Mouse (Mus musculus) intestine, embryonic 14.5 days (tissue): ENCODE measurements around the gene Slc22a14. TPM values are rescaled to one million over a fixed set of nuclear protein-coding genes. Genes with fewer than 3 reads are reported as not detected.

ENCODE experiments used
- ATAC-seq: fragments of 200-750 bp; cut with Nextera tagmentation; replicated peaks from 2 replicates; pipeline ENCODE4 v1.8.0; 2017; ENCODE audit warnings: low read depth, moderate number of reproducible peaks, moderate TSS enrichment, moderate library complexity; ENCODE audit not compliant: low FRiP score, low TSS enrichment
- DNase-seq: peaks from one replicate; pipeline ENCODE4 v3.0.0-alpha.2; 2018; ENCODE audit warnings: low spot score
- H3K27ac ChIP-seq: fragments of 300-500 bp; sonication (generic); 2 replicates; pipeline ENCODE4 v1.5.1; 2014; ENCODE audit warnings: low read depth, mild to moderate bottlenecking, control low read depth
- H3K27me3 ChIP-seq: fragments of 300-500 bp; sonication (generic); replicated peaks from 2 replicates; pipeline ENCODE4 v1.6.1; 2014; ENCODE audit warnings: low read length, control low read depth; ENCODE audit not compliant: control insufficient read depth, insufficient read depth
- H3K36me3 ChIP-seq: fragments of 300-500 bp; sonication (generic); 2 replicates; pipeline ENCODE4 v1.6.1; 2014; ENCODE audit warnings: low read length, control low read depth; ENCODE audit not compliant: control insufficient read depth, insufficient read depth
- H3K4me1 ChIP-seq: fragments of 300-500 bp; sonication (generic); replicated peaks from 2 replicates; pipeline ENCODE4 v1.6.1; 2014; ENCODE audit warnings: low read length, control low read depth, mixed read lengths; ENCODE audit not compliant: control insufficient read depth, insufficient read depth
- H3K4me2 ChIP-seq: fragments of 300-500 bp; sonication (generic); 2 replicates; pipeline ENCODE4 v1.6.1; 2014; ENCODE audit warnings: low read length
- H3K4me3 ChIP-seq: fragments of 300-500 bp; sonication (generic); 2 replicates; pipeline ENCODE4 v1.5.1; 2014; ENCODE audit warnings: low read depth, low read length, control low read depth, mixed read lengths
- H3K9ac ChIP-seq: fragments of 300-500 bp; sonication (generic); 2 replicates; pipeline ENCODE4 v1.6.1; 2014; ENCODE audit warnings: mild to moderate bottlenecking, low read length
- H3K9me3 ChIP-seq: fragments of 300-500 bp; sonication (generic); 2 replicates; pipeline ENCODE4 v1.6.1; 2016; ENCODE audit warnings: low read length, control low read depth; ENCODE audit not compliant: control insufficient read depth
- WGBS: fragments of 180-500 bp; shearing (Covaris S2); extraction: QIAGEN DNeasy Blood & Tissue Kit; methylation state at CpG from one replicate; pipeline ENCODE4 v1.1.7; 2014; 5-methylcytosine and 5-hydroxymethylcytosine counted together
- polyA plus RNA-seq: library from polyadenylated mRNA; unstranded; fragments of >200 nt; fragmentation: Nextera tagmentation; extraction: Ambion mirVana; gene quantifications from 2 replicates; pipeline ENCODE4 v1.2.1, GENCODE M21; 2014

Gene Slc22a14
- polyA plus RNA-seq = 0.11 and 0.16 TPM in 2 replicates

DNA sequence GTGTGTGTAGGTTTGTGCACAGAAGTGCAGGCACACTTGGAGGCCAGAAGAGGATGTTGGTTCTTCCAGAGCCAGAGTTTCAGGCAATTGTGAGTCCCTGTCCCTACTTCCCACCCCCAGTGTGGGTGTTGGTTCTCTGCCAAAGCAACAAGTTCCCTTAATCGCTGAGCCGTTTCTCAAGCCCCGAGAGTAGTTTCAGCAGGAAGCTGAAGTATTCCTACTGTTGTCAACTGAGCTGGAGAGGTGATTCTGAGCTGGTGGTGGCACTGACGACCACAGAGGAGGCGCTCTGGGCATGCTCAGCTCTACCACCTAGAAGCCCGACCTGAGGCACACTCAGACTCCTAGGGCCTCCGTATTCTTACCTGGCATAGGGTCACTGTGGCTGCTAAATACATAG, at the start of gene Slc22a14:
TSS of gene Slc22a14 (minus strand) at position 270 of the 400 bp plus-strand sequence.
- ATAC-seq (no peak), DNase-seq (no peak)
- no peak within 1 kb of the TSS for H3K27ac ChIP-seq

DNA sequence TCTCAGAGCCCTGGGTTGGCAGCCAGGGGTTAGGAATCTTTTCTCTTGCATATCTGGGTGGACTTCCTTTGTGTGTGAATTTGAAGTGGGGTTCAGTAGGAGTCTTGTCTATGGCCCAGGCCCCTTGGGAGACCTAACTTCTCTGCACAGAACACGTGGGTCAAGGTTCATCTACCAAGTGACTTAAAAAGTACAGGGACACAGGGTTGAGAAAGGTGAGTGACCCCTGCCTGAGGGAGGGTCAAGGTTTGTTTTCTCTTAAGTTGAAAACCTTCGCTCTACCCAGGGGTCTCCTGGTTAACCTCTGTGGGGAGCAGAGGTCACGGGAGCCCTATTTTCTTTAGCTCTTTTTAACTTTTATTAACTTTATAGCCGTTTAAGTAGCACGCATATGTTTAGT, 44.5 kb upstream of the Slc22a14 start:
- Histone ChIP-seq H3K4me1 (peaks cover 11% of the 10 kb centered on the region; the same call in 1 of the 2 replicates), H3K9me3 (peaks cover 10% of the 10 kb centered on the region; the same call in 1 of the 2 replicates), H3K27ac (no peak overlapping the region), H3K36me3 (no peaks in the 10 kb centered on the region), H3K4me2 (no peak overlapping the region), H3K4me3 (no peak overlapping the region), H3K27me3 (no peaks in the 10 kb centered on the region), H3K9ac (no peak overlapping the region)
- DNase-seq = no peak
- ATAC-seq = no peak
- WGBS = 78% methylated on average over 5 of the region's 5 CpGs

More for the DNA sequence above, at the start of gene Slc22a14:
- Histone ChIP-seq H3K9ac (no peak within 1 kb of the TSS), H3K36me3 (peaks cover 3% of the 10 kb centered on the region; the same call in 1 of the 2 replicates), H3K4me3 (no peak within 1 kb of the TSS), H3K4me2 (no peak within 1 kb of the TSS), H3K4me1 (no peaks in the 10 kb centered on the region), H3K27me3 (no peaks in the 10 kb centered on the region), H3K9me3 (no peaks in the 10 kb centered on the region)
- WGBS = 74% methylated on average over 7 of the region's 7 CpGs

DNA sequence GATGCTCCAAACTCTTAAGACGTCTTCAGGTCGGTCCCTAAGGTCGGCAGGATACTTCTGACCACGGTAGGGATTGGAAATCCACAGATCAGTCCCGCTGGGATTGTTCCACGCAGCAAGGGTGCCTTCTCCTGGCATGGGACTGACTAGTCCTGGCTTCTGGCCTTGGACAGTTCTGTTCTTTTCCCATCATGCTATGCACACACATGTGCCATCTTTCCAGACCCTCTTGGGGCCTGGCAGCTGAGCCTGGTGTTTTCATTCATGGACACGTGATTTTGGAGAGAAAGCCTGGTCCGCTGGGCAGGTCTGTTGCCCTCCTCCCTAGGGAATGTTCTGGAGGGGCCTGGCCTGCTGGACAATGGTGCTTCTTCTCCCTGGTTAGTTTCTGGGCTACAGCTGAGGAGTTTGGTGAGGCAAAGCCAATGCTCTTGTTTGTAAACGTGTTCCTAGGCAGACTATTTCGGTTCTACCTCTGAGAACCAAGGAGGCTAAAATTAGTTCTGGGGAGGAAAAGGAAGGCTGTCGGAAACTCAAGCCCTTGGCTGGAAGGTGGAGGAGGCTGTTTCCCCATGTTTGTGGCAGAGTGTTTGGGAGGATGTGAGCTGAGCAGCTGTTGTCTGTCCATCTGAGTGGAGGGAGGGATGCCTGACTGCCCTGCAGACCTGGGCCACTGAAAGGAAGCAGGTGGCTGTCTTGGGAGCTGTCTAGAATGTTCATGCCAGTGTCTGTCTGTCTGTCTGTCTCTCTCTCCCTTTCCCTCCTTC, 43.7 kb upstream of the Slc22a14 start:
- Histone ChIP-seq H3K27ac (no peak overlapping the region; the same call in 1 of the 2 replicates), H3K9me3 (peaks cover 10% of the 10 kb centered on the region; the same call in 1 of the 2 replicates), H3K4me2 (no peak overlapping the region), H3K9ac (no peak overlapping the region), H3K4me1 (peaks cover 12% of the 10 kb centered on the region), H3K4me3 (no peak overlapping the region), H3K36me3 (no peaks in the 10 kb centered on the region), H3K27me3 (no peaks in the 10 kb centered on the region)
- ATAC-seq = no peak
- no peak for DNase-seq
- 65% methylated on average over 11 of the region's 11 CpGs for WGBS

DNA sequence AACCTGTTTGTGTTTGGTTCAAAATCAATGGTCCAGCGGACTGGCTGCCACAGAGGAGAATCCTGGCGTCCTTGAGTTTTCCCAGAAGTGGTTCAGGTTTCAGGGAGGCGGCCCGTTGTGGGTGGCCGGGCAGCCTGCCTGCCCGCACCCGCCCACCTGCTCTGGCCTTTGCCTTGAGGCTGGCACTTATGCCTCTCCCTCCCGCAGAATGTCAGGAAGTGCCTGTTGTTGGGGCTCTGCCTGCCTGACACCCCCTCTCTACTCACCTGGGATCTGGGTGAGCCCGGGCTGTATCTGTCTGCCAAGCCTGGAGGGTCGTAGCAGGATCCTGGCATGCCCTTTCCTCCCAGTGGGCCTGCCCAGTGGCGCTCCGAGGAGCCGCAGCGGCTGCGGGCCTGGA, 42.5 kb upstream of the Slc22a14 start:
- WGBS = 65% methylated on average over 15 of the region's 15 CpGs
- no peak overlapping the region for H3K4me3 ChIP-seq
- no peak for ATAC-seq
- H3K36me3 ChIP-seq = no peaks in the 10 kb centered on the region
- DNase-seq = no peak
- H3K9ac ChIP-seq = no peak overlapping the region
- H3K4me2 ChIP-seq = no peak overlapping the region
- H3K27ac ChIP-seq = no peak overlapping the region
- H3K27me3 ChIP-seq = no peaks in the 10 kb centered on the region
- H3K4me1 ChIP-seq = peaks cover 20% of the 10 kb centered on the region
- peaks cover 5% of the 10 kb centered on the region; the same call in 1 of the 2 replicates for H3K9me3 ChIP-seq

DNA sequence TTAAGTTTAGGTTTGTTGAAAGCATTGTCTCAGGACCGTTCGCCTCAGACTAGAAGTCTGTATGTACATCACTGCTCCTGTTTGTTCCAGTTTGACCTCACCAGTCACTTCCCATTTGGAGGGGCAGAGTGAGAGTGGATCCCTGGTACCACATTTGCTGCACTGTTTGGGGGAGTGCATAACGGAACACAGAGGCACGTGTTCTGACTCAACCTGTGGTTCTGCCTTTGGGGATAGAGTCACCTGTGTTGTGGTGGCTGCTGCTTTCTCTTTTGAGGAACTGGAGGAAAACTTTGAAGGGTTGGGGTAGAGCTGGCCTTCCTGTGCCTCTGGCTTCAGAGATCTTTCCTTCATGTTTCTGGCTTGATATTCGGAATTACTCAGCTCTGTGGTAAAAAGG, 38.7 kb upstream of the Slc22a14 start:
- Histone ChIP-seq H3K27me3 (no peaks in the 10 kb centered on the region), H3K36me3 (no peaks in the 10 kb centered on the region), H3K4me2 (peak overlapping the region; percentile 92), H3K9me3 (no peaks in the 10 kb centered on the region), H3K4me1 (peaks cover 14% of the 10 kb centered on the region), H3K4me3 (peak overlapping the region; percentile 92), H3K9ac (no peak overlapping the region), H3K27ac (no peak overlapping the region)
- ATAC-seq = no peak
- 66% methylated on average over 5 of the region's 5 CpGs for WGBS
- no peak for DNase-seq

DNA sequence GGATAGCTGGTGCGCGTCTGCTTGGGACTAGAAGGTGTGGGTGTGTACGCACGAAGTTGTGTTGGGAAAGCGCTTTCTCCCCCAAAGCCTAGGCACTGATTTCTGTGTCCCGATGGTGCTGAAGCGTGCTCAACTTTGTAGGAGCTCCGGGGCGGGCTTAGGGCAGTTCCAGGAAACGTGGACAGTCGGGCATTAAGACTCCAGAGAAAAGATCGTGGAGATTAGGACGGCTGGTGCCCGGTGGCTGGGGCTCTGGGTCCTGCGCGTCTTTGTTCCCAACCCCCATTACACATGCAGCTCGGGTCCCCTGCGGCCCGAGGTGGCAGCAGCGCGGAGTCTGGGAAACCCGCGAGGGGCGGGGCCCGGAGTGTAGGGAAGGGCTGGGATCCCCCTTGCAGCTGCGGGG, 37.9 kb upstream of the Slc22a14 start:
- peak overlapping the region; percentile 92 for H3K4me2 ChIP-seq
- H3K27ac ChIP-seq = peak overlapping the region; percentile 97
- no peaks in the 10 kb centered on the region for H3K9me3 ChIP-seq
- H3K36me3 ChIP-seq = no peaks in the 10 kb centered on the region
- H3K27me3 ChIP-seq = no peaks in the 10 kb centered on the region
- H3K4me3 ChIP-seq = peak overlapping the region; percentile 92
- H3K9ac ChIP-seq = peak overlapping the region; percentile 96
- under 1% methylated on average over 26 of the region's 26 CpGs for WGBS
- peaks cover 8% of the 10 kb centered on the region for H3K4me1 ChIP-seq
- DNase-seq = no peak
- no peak; the same call in 1 of the 2 replicates for ATAC-seq

DNA sequence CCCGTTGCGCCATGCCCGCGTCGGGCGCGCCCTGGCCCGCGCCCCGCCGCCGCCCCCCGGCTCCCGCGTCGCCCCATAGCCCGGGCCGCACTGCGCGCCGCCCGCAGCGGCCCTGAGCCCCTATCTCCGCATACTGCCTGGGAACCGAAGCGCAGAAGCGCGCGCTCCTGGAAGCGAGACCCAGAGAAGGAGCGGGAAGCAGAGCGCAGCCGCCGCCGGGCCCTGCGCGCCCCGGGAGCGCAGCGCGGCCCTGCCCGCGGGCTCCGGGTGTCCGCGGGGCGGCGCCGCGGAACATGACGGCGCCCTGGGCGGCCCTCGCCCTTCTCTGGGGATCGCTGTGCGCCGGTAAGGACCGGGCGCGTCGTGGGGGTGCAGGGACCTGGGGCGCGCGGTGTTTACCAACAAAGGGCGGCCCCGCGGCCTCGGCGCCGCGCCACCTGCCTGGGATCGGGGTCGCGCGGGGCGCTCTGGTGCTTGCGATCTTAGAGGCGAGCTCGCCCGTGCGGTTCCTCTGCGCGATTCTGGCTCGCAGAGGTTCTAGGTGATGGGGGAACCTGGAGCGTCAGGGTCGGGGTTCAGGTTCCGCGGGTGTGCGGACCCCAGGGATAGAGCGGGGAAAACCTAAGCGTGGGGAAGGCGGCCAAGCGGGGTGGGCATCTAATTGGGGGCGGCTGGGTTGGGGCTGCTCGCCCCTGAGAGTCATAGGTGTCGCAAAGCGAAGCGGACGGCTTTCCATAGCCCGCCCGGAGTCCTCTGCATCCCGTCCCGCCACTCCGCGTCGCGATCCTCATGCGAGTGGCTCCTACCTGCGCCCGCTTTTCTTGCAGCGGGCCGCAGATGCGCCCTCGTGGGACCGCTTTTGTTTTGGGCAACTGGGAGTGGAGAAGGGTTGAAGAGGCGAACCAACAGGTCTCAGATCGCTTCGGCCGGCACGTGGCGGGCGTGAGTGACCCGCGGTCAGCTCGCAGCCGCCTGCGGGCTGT, 37.2 kb upstream of the Slc22a14 start:
- no peaks in the 10 kb centered on the region for H3K36me3 ChIP-seq
- no peaks in the 10 kb centered on the region for H3K9me3 ChIP-seq
- peak overlapping the region; percentile 92 for H3K4me3 ChIP-seq
- peak; percentile 83 for DNase-seq
- H3K27ac ChIP-seq = peak overlapping the region; percentile 97
- H3K27me3 ChIP-seq = no peaks in the 10 kb centered on the region
- under 1% methylated on average over 118 of the region's 127 CpGs for WGBS
- peak overlapping the region; percentile 96 for H3K9ac ChIP-seq
- H3K4me1 ChIP-seq = peaks cover 8% of the 10 kb centered on the region
- ATAC-seq = peak; percentile 1; the same call in 1 of the 2 replicates
- peak overlapping the region; percentile 92 for H3K4me2 ChIP-seq

DNA sequence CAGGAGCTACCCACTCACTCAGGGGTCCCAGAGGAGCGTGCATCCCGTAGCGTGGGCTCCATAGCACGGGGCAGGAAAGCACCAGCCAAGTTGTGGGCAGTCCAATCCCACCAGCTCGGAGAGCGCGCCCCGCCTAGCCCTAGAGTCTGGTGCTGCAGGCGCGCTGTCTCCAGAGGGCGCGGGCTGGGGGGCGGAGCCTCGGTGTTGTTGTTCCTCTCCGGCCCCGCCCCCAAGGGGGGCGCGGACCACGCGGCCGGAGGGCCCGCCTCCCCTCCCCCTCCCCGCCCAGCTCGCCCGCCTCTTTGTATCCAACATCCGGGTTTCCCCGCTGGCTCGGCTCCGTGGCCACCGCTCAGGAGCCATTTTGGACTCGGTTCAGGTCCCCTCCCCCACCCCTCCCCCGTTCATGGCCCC, 36.5 kb upstream of the Slc22a14 start, which contains the start of gene Acvr2b:
TSS of gene Acvr2b (plus strand) at position 318 of the 414 bp plus-strand sequence.
- under 1% methylated on average over 25 of the region's 32 CpGs for WGBS
- peak within 1 kb of the TSS; percentile 92 for H3K4me3 ChIP-seq
- DNase-seq (peak; percentile 93), ATAC-seq (peak; percentile 95)
- H3K27me3 ChIP-seq = no peaks in the 10 kb centered on the region
- H3K4me2 ChIP-seq = peak within 1 kb of the TSS; percentile 92
- H3K27ac ChIP-seq = peak within 1 kb of the TSS; percentile 97
- no peaks in the 10 kb centered on the region for H3K9me3 ChIP-seq
- H3K36me3 ChIP-seq = no peaks in the 10 kb centered on the region
- H3K9ac ChIP-seq = peak within 1 kb of the TSS; percentile 96
- H3K4me1 ChIP-seq = peaks cover 8% of the 10 kb centered on the region
